ENCODE assay signal across 8 mouse cellular contexts in genomic region chr8:70272949-70273348, GRCm38 (mm10). TPM values are rescaled to one million over a fixed set of nuclear protein-coding genes. Genes with fewer than 3 reads are reported as not detected.
DNase-seq lines count a peak whose midpoint lies in the region.

No protein-coding gene starts in this region.

- peak; percentile 79 for DNase-seq in ES-CJ7 (ENCODE audit: low read depth, low spot score)
- peak; percentile 71 to 77 for DNase-seq in adrenal gland, postnatal 36 days
- DNase-seq in kidney, adult 18-20 months = peak; percentile 8
- DNase-seq in lung, postnatal 10 days = peak; percentile 71
- DNase-seq in natural killer cell, adult 2 months (ENCODE audit: low spot score in 2 of 2) = no peak
- no peak for DNase-seq in right cerebral cortex, postnatal 25 days
- no peak for DNase-seq in layer of hippocampus, postnatal 25 days (ENCODE audit: extremely low spot score in 1 of 2, low spot score in 1 of 2)
- no peak for DNase-seq in cerebellum, postnatal 4 days (ENCODE audit: low spot score in 2 of 2)

RNA-seq across cellular contexts. Expression of gene Homer3, which starts 9.7 kb away (rescaled TPM):
- total RNA-seq in adrenal gland, postnatal 36 days (2021) = 10 to 100 TPM; 16.7 to 20.9 TPM
- total RNA-seq in layer of hippocampus, postnatal 25 days (2021) = 10 to 100 TPM; 84.4 to 86.0 TPM

RNA-seq across cellular contexts. Expression of gene Ddx49, which starts 29.3 kb away (rescaled TPM):
- 10 to 100 TPM; 69.9 to 72.0 TPM for total RNA-seq in adrenal gland, postnatal 36 days (2021)
- total RNA-seq in layer of hippocampus, postnatal 25 days (2021) = 10 to 100 TPM; 44.7 to 47.5 TPM

RNA-seq across cellular contexts. Expression of gene Cope, which starts 29.4 kb away (rescaled TPM):
- total RNA-seq in adrenal gland, postnatal 36 days (2021) = 100 to 1,000 TPM; 194 to 215 TPM
- 100 to 1,000 TPM; 123 to 141 TPM for total RNA-seq in layer of hippocampus, postnatal 25 days (2021)

RNA-seq across cellular contexts. Expression of gene Armc6, which starts 38.7 kb away (rescaled TPM):
- total RNA-seq in adrenal gland, postnatal 36 days (2021) = 10 to 100 TPM; 10.7 to 13.6 TPM
- 10 to 100 TPM; 43.4 to 49.4 TPM for total RNA-seq in layer of hippocampus, postnatal 25 days (2021)

RNA-seq across cellular contexts. Expression of gene Sugp2, which starts 38.9 kb away (rescaled TPM):
- total RNA-seq in adrenal gland, postnatal 36 days (2021) = 10 to 100 TPM; 24.0 to 34.1 TPM
- total RNA-seq in layer of hippocampus, postnatal 25 days (2021) = 100 to 1,000 TPM; 107 to 133 TPM

Comparison
In these comparisons a context has a peak if more than half of its experiments do, and no peak if none do; other contexts are left out.
1. DNase-seq: peak in ES-CJ7 (single experiment), adrenal gland, postnatal 36 days (2 of 2), kidney, adult 18-20 months (single experiment) and lung, postnatal 10 days (single experiment); none in natural killer cell, adult 2 months (0 of 2), right cerebral cortex, postnatal 25 days (single experiment), layer of hippocampus, postnatal 25 days (0 of 2) and cerebellum, postnatal 4 days (0 of 2).